Mouse (Mus musculus) frontal cortex, adult (tissue): ENCODE data around the gene Qrich2.
"Not testable (repeated sequence)": the region's sequence is repeated elsewhere in the genome, so short reads cannot be mapped to it uniquely, and the experiment has no call there.

Experiments
- ATAC-seq: cut with Nextera tagmentation; 2 replicates; pipeline ENCODE4 v1.9.2; 2017; ENCODE audit warnings: mild to moderate bottlenecking, moderate library complexity, mixed read lengths; ENCODE audit not compliant: low TSS enrichment

Qrich2 gene

DNA sequence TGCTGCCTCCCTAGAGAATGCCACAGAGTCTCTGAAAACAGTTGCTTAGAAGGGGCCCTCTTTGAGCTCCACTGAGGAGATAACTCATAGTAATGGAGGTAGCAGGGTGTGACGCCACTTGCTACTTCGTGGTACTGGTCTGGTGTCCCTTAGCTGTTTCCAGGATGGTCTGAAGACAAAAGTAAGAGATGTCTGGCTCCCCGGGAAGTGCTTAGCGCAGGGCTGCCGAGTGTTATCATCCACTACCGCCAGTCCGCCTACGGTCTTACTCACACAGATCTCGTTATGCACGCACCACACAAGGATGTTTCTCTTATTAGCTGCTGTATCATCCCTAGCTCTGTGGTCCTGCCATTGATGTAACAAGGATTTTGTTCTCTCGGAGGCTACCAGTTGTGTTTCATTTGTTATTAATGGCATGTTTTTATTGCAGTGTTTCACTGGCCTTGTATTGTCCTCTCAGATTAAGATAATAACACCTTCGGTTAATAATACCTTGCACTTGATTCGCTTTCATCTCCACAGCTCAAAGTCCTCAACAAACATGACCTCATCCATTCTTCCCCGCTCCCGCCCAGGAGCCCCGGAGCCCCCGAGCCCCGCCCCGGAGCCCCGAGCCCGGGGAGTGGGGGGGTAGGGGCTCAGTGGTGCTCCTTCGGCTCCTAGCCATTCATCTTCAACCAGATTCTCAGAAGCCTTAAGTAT is 35.2 kb downstream of the Qrich2 start:
- no peak for ATAC-seq

DNA sequence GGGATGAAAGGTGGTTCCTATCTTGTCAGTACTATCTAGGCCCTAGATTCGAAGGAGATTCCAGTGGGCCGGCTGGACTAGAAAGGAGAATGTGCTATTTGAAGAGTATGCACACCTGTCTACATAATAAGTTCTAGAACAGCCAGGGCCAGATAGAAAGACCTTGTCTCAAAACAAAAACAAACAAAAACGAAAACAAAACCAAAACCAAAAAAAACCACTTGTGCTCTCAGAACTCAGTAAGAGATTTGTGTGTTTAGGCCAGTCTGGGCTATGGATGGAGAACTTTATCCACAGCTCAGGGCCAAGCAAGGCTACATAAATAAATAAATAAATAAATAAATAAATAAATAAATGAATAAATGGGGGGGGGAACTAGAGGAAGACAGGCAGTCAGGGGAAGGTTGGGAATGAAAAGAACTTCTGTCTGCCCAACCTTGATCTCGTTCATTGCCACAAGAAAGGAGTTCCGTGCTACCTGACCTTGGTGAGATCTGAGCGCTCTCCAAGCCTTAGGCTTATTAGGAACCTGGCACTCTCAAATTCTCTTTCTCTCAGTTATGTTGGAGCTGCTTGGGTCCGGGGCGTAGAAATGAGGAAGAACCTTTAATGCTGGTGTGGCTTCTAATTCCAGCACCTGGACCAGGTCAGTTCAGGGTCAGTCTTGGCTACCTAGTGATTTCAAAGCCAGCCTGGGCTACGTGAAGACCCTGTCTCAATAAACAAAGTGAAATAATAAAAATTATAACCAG is 36.0 kb downstream of the Qrich2 start:
- no peak for ATAC-seq

DNA sequence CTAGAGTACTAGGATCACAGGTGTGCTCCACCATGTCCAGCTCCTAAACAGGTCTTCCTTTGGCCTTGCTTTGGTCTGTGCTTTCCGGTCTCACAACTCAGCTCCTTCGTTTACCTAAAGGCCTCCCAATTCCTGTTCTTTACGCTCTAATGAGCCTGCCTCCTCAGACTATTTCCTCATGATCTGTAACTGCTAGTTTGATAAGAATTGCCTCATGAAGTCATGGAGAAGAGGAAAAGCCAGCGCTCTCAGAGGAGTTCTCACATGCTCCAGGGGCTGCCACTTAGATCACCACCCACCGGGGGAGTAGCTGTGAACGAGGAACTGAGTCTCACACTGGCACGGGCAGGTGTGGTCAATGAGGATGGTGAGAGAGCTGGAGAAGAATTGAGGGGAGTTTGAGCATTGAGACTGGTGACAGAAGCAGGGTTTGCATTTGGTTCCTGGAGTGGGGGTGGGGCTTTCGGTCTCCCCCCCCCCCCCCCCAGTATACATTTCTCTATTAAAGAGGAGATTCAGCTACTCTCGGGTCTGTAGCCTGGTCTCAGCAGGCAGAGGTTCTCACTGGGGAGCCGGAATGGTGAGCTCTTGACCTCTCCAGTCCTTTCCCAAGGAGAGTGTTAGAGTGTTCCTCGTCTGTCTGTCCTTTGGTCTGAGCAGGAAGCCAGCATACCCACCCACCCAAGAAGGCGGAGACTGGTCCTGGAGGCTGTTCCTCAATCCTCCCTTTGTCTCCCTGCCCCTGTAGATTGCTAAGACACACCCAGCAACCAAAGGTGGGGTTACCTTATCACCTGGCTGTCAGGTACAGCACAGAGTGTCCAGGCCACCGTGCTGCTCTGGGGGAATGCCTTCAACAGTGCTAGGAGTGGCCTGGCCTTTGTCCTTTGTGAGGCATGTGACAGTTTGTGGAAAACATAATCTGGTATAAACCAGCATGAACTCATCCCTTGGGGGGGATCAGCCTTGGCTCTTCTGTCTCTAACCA is 36.9 kb downstream of the Qrich2 start:
- no peak for ATAC-seq

DNA sequence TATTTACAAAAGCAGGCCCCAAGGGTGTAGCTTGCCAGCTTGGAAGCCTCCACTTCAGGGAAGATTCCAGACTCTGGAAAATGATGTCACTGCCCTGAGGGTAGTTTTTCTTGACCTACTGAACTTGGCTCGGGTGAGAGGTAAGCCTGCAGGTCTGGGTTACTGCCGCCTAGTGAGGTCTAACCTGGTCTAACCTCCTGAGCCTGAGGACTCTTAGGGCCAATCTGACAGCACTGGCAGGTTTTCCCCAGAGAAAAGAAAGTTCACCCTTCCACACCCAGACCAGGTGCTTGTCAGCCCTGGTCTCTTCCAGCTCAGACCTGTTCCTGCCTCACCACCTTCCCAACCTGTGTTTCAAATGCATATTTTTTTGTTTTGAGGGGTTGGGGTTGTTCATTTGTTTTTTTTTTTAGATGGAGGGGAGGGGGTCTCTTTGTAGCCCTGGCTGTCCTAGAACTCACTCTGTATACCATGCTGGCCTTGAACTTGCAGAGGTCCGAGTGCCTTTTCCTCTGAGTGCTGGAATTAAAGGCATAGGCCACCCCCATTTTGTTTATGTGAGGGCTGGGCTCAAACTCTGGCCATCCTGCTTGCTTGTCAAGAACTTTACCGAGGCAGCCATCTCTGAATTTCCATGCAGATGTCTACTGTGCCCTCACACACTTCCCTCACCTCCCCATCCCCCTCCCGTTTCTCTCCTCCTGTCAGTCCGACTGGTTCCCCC is 39.0 kb downstream of the Qrich2 start:
- no peak for ATAC-seq

DNA sequence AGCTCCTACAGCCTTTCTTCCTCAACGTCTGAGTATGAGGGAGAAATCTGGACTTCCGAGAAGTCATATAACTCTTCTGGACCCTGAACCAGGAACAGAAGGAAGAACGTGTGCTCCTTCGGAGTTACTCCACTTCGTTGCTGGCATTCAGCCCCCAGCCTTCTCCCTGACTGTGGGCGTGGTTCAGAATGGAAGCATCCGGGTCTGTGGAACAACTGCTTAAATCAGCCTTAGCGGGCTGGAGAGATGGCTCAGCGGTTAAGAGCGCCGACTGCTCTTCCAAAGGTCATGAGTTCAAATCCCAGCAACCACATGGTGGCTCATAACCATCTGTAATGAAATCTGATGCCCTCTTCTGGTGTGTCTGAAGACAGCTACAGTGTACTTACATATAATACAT is 39.7 kb downstream of the Qrich2 start:
- not testable (repeated sequence) for ATAC-seq

DNA sequence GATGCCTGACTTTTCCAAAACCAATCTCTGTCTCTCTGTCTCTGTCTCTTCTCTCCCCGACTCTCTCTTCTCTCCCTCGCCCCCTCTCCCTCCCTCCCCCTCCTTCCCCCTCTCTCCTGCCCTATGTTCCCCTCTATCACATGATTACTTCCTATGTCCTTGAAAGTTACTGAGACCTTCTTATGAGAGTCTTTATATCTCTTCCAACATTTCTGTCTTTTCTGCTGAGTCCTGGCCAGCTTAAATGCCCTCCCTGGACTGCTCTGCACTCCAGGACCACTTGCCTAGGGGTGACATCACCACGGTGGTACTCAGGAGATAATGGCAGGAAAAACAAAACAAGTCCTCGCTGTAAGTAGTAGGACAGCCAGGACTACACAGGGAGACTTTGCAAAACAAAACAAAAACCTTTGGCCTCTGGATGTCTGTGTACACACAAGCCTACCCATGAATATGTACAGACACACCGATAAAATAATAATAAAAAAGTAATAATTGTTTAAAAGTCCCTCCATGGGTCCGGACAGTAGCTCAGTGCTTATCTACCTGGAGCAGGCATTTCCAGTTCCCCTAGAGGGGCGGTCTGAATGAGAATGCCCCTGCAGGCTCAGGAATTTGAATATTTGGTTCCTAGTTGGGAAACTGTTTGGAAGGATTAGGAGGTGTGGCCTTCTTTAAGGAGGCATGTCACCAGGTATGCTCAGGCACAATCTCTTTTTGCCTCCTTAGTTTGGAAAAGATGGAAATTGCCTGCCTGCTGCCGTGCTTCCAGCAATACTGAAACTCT is 41.2 kb downstream of the Qrich2 start:
- ATAC-seq: no peak

DNA sequence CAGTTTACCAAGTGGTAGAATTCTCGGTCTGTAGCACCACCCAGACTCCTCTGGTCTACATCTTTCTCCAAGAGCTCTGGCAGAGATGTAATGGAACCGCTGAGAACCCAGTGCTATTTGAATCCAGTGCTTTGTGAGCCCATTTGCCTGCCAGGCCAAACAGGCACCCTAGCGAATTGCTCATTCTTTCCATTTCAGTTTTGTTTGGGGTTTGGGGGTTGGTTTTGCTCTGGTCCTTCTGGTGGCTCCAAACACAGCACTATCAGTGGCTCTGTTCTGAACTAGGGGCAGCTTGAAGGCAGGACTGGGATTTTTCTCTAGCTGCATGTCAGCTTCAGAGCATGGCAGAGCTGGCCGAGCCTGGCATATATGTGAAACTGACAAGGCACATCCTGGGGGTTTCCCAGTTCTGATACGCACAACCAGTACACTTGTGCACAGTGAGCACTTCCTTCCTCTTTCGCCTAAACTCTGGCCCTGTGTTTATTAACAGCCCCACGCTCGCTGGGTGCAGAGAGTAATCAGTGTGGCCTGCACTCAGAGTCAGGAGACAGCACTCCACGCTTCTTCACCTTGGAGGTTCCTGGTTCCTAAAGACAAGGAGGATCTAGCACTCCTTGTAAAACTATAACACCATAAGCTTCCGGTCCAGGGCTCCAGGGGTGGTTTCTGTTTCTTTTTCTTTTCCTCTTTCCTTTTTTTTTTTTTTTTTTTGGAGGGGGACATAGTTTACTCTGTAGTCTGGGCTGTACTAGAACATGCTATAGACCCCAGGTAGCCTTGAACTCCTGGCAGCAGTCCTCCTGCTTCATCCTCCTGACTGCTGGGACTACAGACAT is 42.0 kb downstream of the Qrich2 start:
- ATAC-seq: no peak

DNA sequence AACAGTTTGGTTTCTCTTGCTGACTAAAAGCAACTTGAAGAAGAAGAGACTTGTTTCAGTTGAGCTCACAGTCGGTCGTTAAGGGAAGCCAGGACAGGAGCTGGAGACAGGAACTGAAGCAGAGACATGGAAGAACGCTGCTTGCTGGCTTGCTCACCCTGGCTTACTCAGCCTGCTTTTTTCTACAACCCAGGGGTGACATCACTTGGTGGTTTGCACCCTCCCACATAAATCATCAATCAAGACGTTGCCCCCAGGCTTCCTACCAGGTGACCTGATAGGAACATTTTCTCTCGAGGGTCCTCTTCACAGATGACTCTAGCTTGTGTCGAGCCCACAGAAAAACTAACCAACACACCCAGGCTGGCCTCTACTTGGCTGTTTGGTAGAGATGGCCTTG is 42.8 kb downstream of the Qrich2 start:
- no peak for ATAC-seq

DNA sequence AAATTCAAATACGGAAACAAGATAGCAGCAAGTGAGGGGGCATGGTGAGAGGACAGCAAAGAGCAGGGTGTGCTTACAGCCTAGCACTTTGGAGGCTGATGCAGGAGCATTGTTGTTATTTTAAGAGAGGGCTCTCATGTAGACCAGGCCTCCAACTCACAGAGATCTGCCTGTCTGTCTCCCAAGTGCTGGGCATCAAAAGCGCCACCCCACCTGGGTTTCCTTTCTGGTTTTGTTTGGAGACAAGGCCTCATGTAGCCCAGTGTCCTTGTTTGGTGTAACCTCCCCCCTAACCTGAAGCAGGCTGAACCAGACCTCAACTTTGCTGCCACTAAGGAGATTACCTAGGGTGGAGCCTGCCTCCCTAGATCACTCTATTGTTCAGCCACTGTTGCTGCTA is 43.5 kb downstream of the Qrich2 start:
- no peak for ATAC-seq

DNA sequence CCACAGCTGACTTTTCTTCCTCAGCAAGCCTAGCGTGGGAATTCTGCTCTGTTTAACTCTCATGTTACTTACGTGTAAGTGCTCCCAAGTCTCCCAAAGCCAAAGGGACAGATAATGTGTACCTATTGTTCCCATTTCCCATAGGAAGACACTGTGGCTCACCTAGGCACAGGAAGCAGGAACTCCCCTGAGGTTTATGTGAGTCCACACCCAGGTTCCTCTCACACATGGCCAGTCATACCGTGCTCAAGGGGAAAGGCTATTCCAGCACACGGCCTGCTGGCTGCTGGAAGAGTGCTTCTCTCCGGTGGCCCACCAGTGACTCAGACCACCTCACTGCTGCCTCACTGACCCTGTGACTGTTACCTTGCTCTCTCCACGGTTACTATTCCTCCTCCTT is 44.9 kb downstream of the Qrich2 start:
- no peak for ATAC-seq

DNA sequence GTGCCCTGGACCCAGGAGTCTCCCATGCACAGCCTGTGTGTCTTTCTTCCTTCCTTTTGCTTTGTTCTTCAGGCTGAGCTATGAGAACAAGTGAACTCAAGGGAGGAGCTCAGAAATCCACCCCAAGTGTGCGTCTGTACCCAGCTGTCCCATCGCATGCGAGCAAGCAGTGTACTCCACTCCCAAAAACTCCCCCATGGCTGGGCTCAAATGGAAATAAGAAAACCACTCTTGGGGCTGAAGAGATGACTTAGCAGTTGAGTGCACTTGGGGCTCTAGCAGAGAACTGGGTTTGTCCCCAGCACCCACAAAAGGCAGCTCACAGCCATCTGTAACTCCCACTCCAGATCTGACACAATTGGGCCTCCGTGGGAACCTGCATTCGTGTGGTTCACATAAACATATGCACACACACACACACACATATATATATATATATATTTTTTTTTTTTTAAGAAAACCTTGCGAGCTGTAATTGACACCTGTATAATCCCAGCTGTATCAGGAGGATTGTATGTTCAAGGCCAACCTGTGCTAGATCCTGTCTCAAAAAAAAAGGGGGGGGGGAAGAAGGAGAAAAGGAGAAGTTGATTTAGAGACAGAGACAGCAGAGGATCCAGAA is 47.1 kb downstream of the Qrich2 start:
- ATAC-seq: no peak

DNA sequence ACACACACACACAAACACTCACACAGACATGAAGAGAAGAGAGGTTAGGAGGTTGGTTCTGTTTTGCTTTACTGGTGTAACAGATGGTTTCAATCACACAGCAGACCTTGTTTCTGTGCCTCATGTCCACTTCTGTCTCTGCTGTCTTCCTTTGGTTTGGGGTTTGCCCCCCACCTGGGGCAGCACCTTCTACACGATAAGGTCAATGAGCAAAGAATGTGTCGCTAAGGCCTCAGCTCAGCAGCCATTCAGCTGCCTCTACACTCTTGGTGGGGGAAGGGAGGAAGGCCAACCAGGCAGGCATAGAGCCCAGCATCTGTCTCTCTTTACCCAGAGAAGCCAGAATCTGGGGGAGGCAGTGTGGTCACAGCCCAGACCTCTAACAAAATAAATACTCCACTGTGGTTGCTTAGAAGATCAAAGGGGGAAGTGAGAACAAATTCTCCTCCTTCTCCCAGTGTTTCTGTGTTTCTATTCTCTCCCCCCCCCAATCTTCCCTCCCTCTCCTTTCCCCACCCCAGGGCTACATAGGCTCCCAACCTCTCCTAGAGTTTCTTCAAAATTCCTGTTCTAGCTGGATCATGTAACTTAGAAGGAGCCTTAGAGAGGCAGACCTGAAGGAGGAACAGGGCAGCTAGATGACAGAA is 47.7 kb downstream of the Qrich2 start:
- no peak for ATAC-seq

DNA sequence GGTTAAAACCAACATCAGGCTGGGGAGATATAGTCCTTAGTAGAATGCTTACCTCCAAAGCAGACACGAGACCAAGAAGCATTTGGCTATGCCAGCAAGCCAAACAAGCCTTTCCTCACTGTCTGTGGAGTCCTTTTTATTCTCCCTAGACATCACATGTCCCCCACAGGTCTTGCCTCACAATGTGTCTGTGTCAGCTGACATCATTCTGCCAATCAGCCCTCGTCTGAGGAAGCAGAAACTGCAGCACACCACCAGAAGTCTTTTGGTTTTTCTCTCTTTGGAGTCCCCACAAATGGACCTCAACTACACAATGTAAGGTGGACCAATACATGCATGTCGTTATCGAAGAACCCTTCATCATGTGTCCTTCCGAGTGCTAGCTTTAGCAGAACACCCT is 49.0 kb downstream of the Qrich2 start:
- no peak for ATAC-seq

DNA sequence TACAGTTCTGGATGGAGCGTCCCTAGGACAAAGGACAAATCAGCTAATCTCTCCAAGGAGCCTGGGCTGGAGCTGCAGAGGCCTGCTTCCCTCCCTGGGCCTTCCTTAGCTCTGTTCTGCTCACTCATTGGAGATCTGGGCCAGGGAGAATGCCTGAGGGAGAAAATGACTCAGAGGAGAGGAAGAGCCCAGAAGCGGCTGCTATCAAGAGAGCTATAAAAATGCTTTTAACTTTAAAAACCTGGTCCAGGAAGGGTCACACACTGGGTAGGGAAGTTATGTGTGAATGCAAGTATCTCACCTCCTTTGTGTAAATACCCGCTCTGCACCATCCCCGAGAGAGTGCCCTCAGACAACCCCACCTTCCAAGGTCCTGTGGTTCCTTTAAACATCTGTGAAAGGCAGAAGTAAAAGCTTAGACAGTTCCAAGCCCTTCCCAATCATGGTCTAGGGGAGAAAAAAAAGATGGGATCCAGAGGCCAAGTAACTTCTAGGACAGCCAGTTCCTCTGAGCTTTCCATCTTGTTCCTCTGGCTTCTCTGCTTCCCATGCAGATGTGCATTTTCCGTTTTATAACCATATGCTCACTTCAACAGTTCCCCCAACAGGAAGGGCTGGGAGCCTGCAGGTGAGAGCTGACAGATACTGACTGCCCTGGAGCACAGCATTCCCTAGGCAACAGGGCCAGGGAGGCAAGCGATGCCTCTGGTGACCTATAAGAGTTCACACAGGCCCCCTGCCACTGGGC is 49.7 kb downstream of the Qrich2 start:
- peak; percentile 24; the same call in 1 of the 2 replicates for ATAC-seq

DNA sequence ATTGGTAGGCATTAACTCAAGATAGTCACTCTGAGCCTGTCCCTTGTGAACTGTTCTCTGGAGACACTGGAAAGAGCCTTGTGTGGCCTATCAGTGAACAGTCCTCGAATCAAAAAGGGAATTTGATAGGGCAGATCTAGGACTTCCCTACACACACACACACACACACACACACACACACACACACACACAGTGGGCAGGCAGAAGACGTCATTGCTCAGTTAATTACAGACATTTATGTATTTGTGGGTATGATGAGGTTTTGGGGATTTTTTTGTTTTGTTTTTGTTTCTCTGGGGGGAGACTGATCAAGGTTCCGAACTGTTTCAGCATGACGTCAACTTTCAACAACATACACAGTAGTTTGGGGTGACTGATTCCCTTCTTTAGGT is 52.4 kb downstream of the Qrich2 start:
- ATAC-seq: peak; percentile 14; the same call in 1 of the 2 replicates

DNA sequence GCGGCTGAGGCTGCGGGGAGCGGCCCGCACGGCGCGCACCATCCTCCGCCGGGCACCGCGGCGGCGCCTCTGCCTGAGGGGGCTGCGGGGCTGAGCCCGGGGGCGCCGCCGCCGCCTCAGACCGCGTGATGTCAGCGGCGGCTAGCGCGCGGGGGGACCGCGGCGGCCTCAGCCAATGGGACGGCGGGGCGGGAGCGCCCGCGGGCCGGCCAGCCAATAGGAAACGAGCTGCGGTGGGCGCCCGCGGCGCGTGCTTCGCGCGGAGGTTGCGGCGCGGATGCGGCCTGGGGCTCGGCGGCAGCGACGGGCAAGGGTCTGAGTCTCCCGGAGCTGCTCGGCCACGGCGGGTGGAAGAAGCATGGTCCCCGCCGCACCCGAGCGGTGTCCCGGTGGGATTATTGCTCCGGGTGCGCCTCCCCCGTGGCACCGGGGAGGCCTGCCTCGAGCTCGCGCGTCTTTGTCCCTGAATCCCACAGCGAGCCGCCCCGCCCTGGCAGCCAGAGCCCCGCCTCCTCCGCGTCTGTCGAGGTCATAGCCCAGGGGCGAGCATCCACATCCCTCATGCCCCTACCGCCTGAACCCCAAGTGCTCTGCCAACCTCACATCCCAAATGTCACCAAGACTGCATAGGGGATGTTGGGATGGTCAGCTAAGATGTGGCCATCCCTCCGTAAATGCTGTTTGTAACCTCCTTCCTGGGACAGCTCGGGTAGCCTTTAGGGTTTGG is 53.0 kb downstream of the Qrich2 start, which contains the start of gene Rnf157:
Rnf157 (minus strand) TSS at position 129 of the 727 bp plus-strand sequence.
- ATAC-seq: peak; percentile 90
